Mouse (Mus musculus): ENCODE measurements at regions not wholly inside any gene's neighbourhood (a gene's known extent, or its start where the extent isn't known, plus 50 kb on each side); places are given as distances from the start of the nearest gene placed in this dataset.
"Not testable (repeated sequence)": the region's sequence is repeated elsewhere in the genome, so short reads cannot be mapped to it uniquely, and the experiment has no call there.

GRCm38 (mm10) chr16:12811088-12811487, 298.4 kb upstream of the Ercc4 start:
- DNase-seq: no peak

- DNase-seq: no peak
Observed at GRCm38 (mm10) chr16:12824646-12825045, 284.8 kb upstream of the Ercc4 start.

- DNase-seq: no peak
Observed at GRCm38 (mm10) chr16:12826222-12826621, 283.3 kb upstream of the Ercc4 start.

DNA sequence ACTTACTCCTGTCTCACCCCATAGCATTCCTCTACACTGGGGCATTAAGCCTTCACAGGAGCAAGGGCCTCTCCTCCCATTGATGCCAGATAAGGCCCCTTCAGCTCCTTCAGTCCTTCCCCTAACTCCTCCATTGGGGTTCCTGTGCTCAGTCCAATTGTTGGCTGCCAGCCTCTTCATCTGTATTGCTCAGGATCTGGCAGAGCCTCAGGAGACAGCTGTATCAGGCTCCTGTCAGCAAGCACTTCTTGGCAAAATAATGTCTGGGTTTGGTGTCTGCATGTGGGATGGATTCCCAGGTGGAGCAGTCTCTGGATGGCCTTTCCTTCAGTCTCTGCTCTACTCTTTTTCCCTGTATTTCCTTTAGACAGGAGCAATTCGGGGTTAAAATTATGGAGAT, 278.2 kb upstream of the Ercc4 start:
- DNase-seq: not testable (repeated sequence)

GRCm38 (mm10) chr16:12856356-12856755, 253.1 kb upstream of the Ercc4 start:
- no peak for DNase-seq

- DNase-seq: no peak
Observed at GRCm38 (mm10) chr16:12859714-12860355, 249.6 kb upstream of the Ercc4 start.

GRCm38 (mm10) chr16:12862561-12862960, 246.9 kb upstream of the Ercc4 start:
- peak; percentile 35 for DNase-seq

DNA sequence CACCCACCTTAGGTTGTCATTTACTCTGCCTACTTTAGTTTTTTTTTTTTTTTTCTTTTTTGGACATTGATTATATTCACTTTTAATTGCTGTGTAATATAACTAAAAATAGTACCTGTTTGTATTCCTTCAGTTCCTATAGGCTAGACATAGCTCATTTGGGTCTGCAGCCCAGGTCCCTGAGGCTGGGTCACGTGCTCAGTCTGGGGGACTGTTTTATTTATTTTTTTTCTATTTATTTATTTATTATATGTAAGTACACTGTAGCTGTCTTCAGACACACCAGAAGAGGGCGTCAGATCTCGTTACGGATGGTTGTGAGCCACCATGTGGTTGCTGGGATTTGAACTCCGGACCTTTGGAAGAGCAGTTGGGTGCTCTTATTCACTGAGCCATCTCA, 231.2 kb upstream of the Ercc4 start:
- not testable (repeated sequence) for DNase-seq

DNA sequence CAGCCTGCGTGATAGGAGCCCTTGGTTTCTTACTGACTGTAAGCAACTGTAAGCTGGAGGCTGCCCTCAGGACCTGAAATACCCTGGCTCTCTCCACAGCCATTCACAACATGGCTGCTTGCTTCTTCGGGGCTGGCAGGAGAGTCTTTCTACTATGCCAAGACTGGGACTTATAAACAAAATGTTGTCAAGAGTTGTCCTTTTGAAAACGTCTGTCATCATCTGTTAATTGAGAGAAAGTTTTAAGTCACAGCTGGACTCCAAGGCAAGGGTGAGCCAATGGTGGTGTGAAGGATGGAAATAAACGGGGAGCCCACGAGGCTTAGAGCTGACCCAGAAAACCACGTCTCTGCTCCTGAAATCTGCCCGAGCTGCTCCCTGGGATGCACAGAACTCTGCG, 229.5 kb upstream of the Ercc4 start:
- peak; percentile 30 for DNase-seq

GRCm38 (mm10) chr16:12880481-12880880, 229.0 kb upstream of the Ercc4 start:
- DNase-seq: no peak

DNA sequence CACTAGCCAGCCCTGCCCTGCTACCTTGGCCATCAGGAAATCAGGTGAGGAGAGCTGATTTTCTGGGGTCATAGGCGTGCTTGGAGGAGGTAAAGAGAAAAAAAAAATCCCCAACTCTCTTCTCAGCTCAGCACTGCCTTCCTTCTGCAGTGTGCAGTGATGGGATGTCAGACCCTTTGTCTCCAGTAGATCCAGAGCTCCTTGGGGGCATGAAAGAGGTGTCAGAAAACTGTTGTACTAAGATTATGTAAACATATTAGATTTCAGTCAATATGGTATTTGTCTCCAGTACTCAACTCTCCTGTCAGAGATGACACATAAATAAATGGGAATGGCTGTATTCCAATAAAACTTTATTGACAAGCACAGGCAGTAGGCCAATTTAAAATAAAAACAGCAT, 226.8 kb upstream of the Ercc4 start:
- DNase-seq: no peak

- no peak for DNase-seq
Observed at GRCm38 (mm10) chr16:12884556-12884955, 224.9 kb upstream of the Ercc4 start.

DNA sequence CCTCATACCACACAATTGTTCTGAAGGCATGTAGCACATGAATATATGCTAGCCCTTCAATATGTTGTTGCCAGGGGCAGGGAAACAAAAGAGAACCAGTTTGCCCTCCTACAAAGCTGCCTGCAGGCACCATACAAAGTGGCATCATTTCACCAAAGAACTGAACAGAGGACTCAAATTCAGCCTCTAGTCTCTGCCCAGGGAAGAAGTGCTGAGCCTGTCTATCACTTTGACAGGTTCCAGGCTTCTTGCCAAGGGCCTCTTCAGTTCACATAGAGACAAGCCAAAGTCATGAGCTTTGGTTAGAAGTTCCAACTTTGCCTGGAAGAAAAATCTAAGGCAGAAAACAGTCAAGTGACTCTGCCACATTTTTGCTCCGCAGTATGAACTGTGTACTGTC, 223.4 kb upstream of the Ercc4 start:
- peak; percentile 35 for DNase-seq

- DNase-seq: no peak
Observed at GRCm38 (mm10) chr16:12887381-12887780, 222.1 kb upstream of the Ercc4 start.

DNA sequence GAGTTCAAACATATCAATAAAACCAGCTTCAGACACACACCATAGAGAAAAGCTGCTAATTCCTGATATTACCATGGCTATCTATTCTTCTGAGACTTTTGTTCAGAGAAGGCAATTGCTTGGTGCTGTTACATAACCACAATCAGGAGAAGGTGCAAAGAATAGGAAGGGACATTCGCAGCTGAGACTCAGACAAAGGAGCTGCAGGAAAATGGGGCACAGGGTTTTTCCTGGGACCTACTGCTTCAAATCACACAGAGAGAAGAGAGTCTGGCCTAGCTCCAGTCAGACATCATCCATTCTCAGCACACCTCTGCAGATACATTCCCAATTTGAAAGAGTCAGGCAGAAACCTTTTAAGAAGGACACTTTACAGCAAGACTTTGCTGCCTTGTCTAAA, 219.4 kb upstream of the Ercc4 start:
- DNase-seq: no peak

GRCm38 (mm10) chr16:12890545-12890944, 218.9 kb upstream of the Ercc4 start:
- no peak for DNase-seq

DNA sequence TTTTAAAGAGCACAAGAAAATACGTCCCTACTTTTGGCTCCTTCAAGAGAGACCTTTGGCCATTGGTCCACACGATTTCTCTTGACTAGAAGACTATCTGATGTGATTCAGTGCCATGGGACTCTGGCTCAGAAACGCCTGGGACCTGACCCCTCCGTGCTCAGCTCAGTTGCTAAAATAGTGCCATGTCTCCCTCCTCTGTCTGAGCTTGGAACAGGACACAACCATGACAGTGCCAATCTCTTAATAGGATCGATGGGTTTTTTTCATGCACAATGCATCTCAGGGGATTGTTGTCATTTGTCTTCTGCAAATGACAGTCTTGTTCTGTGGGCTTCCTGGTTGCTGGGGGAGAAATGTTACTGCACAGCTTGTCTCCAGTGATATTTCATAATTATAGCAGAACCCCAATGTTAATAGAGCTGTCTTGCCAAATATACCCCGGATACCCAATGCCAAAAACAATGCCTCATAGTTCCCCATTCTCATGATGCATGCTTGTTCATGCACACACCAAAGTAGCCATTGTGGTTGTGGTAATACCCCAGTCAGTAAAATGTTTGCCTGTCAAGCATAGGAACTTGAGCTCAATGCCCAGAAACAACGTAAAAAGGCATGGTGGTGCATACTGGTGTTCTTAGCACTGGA, 216.7 kb upstream of the Ercc4 start:
- no peak for DNase-seq

- DNase-seq: no peak
Observed at GRCm38 (mm10) chr16:12897267-12897666, 212.2 kb upstream of the Ercc4 start.

DNA sequence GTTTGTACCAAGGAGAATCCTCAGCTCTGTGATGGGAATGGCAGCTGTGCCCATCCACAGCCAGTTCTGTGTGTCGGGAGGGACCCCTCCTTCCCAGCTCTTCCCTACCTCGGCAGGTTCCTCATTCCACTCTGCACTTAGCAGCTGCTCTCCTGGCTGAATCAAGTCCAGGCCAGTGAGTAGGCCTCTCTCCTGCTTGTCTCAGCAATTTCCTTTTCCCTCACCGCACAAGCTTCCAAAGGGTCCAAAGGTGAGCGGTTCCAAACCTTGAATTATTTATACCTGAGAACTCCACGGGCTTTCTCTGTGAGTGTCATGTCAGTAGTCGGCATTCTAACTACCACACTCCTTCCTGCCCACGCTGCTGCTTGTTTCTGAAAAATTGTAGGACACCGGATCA, 208.8 kb upstream of the Ercc4 start:
- no peak for DNase-seq

DNA sequence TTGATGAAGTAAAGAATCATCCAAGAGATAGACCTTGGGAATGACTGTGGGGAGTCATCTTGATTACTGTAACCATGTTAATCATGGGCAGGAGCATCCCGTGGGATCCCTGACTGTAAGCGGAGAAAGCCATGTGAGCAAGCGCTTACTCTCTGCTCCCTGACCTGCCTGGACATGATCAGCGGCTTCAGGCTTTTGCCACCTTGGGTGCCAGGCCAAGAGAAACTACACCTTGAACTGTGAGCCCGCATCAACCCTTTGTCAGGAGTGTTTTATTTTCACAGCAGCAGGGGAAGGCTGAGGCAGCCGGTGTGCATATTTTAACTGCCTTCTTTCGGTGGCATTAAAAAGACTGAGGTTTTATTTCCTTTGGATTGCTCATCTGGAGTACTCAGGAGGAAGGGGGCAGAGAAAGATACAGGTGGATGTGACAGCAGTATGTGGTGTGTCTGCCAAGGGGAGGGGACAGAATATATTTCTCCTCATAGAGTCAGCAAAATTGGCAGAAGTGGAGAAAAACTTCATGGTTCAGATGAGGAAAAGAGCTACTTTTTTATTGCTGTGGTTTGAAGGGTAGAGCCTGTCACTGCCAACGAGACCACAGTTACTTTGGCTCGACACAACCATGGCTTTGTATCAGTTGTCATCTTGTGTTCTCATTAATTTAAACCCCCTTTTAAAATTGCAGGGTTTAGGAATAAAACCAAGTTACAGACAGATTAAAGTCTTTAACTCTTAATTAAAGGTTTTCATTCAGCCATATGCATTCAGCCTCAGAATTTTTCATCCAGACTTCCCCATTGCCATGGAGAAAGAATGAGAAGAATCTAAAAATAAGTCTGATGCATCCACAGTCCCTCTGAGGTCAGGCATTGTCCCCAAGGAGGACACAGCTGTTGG, 208.1 kb upstream of the Ercc4 start:
- DNase-seq: no peak

DNA sequence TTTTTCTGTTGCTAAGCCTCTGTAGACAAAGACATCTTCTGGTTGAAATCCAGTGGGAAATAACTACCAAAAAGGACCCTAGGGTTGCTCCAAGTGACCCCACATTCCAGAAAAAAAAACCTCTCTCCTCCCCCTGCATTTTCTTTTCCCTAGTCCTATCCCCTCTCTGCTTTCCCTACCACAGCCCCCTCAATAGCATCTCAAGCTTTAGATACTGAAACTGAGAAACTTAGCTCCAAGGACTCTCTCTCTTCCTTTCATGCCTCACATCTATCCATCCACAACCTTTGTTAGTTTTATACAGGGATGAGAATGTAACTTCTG, 207.5 kb upstream of the Ercc4 start:
- no peak for DNase-seq

DNA sequence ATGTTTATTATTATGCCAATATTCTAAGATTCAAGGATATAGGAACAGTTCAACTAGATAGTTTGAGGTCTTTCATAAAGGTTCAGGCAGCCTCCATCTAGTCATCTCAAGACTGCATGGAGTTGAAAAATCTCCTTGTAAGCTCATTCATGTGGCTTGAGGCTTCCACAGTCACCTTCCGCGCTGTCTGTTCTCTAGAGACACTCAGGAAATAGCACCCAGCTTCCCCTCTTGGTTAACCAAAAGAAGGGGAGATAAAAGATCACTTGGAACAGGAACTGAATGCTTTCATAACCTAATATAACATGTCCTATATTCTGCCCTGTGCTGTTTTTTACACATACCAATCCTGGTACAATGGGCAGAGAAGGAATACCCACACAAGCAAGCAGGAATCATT, 206.3 kb upstream of the Ercc4 start:
- DNase-seq: no peak

DNA sequence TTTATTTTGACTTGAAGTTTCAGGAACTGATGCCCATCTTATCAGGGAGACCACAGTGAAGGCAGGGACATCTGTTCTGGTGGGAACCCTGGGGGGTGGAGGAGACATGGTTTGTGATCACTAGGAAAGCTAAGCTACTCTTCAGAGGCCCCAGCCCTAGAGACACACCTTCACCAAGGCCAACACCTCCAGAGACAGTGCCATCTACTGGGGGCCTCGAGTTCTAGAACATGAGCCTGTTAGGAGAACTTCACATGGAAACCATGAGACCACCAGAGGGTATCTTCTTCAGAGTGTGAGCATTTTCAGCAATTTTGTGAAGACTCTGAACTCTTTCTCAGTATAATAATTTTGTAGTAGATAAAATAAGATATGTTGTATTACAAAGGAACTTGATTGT, 204.5 kb upstream of the Ercc4 start:
- no peak for DNase-seq

GRCm38 (mm10) chr16:12924668-12925067, 184.8 kb upstream of the Ercc4 start:
- DNase-seq: no peak
